Mouse (Mus musculus) ES-E14 (cell line): Measurements from ENCODE around the gene Sh2b1. TPM values are rescaled to one million over a fixed set of nuclear protein-coding genes. Genes with fewer than 3 reads are reported as not detected.

ENCODE experiments used
- DNase-seq: peaks from one replicate; pipeline ENCODE4 v3.0.0-alpha.2; 2013; ENCODE audit warnings: low read depth, low spot score
- H3K27ac ChIP-seq: 2 replicates; pipeline ENCODE4 v1.5.1; 2012; ENCODE audit warnings: low read depth, mild to moderate bottlenecking, low read length, moderate library complexity, mixed read lengths; ENCODE audit not compliant: poor library complexity, insufficient read depth, severe bottlenecking
- H3K36me3 ChIP-seq: 2 replicates; pipeline ENCODE4 v1.6.1; 2012; ENCODE audit warnings: mild to moderate bottlenecking, low read length, moderate library complexity, mixed read lengths; ENCODE audit not compliant: control insufficient read depth, poor library complexity, insufficient read depth, severe bottlenecking
- H3K4me1 ChIP-seq, 2 experiments: fragments of 150-350 bp in 1 of 2; sonication (generic) in 1 of 2; 2 replicates each; pipeline ENCODE4 v1.6.1; 2012; ENCODE audit warnings: low read length in 2 of 2, mild to moderate bottlenecking in 1 of 2, mixed read lengths in 1 of 2; ENCODE audit not compliant: control insufficient read depth in 2 of 2, insufficient read depth in 2 of 2, poor library complexity in 1 of 2
- H3K4me3 ChIP-seq, 2 experiments: fragments of 150-350 bp in 1 of 2; sonication (generic) in 1 of 2; 2 replicates each; pipeline ENCODE4 v1.5.1; 2012; ENCODE audit warnings: low read length in 2 of 2, low read depth in 1 of 2, mild to moderate bottlenecking in 1 of 2, mixed read lengths in 1 of 2; ENCODE audit not compliant: insufficient read depth in 1 of 2, poor library complexity in 1 of 2, severe bottlenecking in 1 of 2
- H3K9ac ChIP-seq: 2 replicates; pipeline ENCODE4 v1.6.1; 2012; ENCODE audit warnings: low read depth, mild to moderate bottlenecking, low read length, mixed read lengths; ENCODE audit not compliant: poor library complexity, insufficient read depth, severe bottlenecking
- H3K9me3 ChIP-seq: fragments of 150-350 bp; sonication (generic); 2 replicates; pipeline ENCODE4 v1.6.1; 2012; ENCODE audit warnings: low read depth, mild to moderate bottlenecking, low read length; ENCODE audit not compliant: control insufficient read depth, insufficient read depth
- CHD2 ChIP-seq: IDR thresholded peaks from 2 replicates; pipeline ENCODE4 v1.6.1; 2014; ENCODE audit warnings: mild to moderate bottlenecking, low read depth, low read length, inconsistent platforms
- HCFC1 ChIP-seq: IDR thresholded peaks from 2 replicates; pipeline ENCODE4 v1.6.1; 2012; ENCODE audit warnings: low read length, inconsistent platforms, borderline replicate concordance; ENCODE audit not compliant: insufficient read depth
- MAFK ChIP-seq: IDR thresholded peaks from 2 replicates; pipeline ENCODE4 v1.6.1; 2014; ENCODE audit warnings: mild to moderate bottlenecking, low read depth, low read length, inconsistent platforms; ENCODE audit not compliant: insufficient read depth
- ZC3H11A ChIP-seq: IDR thresholded peaks from 2 replicates; pipeline ENCODE4 v1.6.1; 2012; ENCODE audit warnings: low read depth, mild to moderate bottlenecking, inconsistent platforms, low read length, borderline replicate concordance
- ZNF384 ChIP-seq: IDR thresholded peaks from 2 replicates; pipeline ENCODE4 v1.6.1; 2012; ENCODE audit warnings: low read depth, low read length, inconsistent platforms
- in situ Hi-C, 2 experiments: fragments of 600-800 bp; cut with MboI; formaldehyde crosslinking; loops; one replicate each; pipeline ENCODE4 v1.15.1; 2025; ENCODE audit warnings: low sequenced_read_pairs in 2 of 2, inconsistent platforms in 1 of 2; ENCODE audit not compliant: unreplicated experiment in 2 of 2
- total RNA-seq: library from RNA; depleted of rRNA; stranded (reverse); fragments of 300-350 nt; gene quantifications from 2 replicates; pipeline ENCODE4 v1.2.3, GENCODE M21; 2012

The Sh2b1 gene
- total RNA-seq, 1 experiment, result 20.3 TPM

DNA sequence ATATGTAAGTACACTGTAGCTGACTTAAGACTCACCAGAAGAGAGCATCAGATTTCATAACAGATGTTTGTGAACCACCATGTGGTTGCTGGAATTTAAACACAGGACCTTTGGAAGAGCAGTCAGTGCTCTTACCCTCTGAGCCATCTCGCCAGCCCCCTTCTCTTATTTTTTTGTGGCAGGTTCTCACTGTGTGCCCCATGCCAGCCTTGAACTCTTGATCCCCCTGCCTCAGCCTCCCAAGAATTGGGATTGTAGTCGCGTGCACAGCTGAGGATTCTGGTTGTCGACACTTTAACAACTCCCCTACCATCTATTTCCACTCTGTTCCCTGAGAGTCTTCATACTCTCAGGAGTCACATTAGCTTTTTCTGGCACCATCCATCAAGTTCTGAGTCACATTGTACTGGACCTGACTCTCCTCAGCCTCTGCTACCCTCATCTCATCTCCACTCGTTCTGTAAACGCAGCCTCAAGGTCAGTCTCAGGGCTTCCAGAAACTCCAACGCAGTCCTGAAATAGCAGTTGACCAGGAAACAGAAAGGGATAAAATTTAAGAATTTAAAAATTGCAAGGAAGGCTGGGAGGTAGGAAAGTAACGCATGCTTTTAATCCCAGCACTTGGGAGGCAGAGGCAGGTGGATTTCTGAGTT lies 32.0 kb upstream of the Sh2b1 start:
- DNase-seq, result no peak
- no peak for TF ChIP-seq HCFC1
- H3K36me3 ChIP-seq, result no peaks in the 10 kb centered on the region
- in situ Hi-C loops, result no loop called here
- peaks cover 0 to 3% of the 10 kb centered on the region in 2 experiments; a peak in 1 of 4 replicates for H3K4me1 ChIP-seq
- no peak overlapping the region for H3K9ac ChIP-seq
- H3K4me3 ChIP-seq, result no peak overlapping the region
- no peak overlapping the region for H3K27ac ChIP-seq
- no peaks in the 10 kb centered on the region for H3K9me3 ChIP-seq

DNA sequence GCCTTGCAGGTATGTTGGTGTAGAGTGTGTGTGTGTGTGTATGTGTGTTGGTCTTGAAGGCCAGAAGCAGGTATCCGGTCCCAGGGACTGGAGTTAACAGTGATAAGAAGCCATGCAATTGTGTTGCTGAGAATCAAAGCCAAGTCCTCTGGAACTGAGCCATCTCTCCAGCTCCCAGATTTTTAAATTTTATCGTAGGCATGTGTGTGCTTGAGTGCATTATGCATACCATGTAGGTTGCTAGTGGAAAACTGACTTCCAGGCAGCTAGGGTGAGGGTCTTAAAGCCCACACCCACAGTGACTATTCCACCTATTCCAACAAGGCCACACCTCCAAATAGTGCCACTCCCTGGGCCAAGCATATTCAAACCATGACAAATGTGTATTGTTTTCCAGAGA lies 29.7 kb upstream of the Sh2b1 start:
- no peak for TF ChIP-seq ZC3H11A
- no peak for TF ChIP-seq HCFC1
- TF ChIP-seq CHD2, result no peak
- TF ChIP-seq MAFK, result no peak
- no peak for TF ChIP-seq ZNF384
- peaks cover 13% of the 10 kb centered on the region for H3K36me3 ChIP-seq
- no peaks in the 10 kb centered on the region for H3K9me3 ChIP-seq
- H3K4me1 ChIP-seq, result peaks cover 0 to 6% of the 10 kb centered on the region in 2 experiments; a peak in 1 of 4 replicates
- H3K4me3 ChIP-seq, result no peak overlapping the region
- H3K9ac ChIP-seq, result no peak overlapping the region
- in situ Hi-C loops, result no loop called here
- H3K27ac ChIP-seq, result no peak overlapping the region; the same call in 1 of the 2 replicates
- no peak for DNase-seq

DNA sequence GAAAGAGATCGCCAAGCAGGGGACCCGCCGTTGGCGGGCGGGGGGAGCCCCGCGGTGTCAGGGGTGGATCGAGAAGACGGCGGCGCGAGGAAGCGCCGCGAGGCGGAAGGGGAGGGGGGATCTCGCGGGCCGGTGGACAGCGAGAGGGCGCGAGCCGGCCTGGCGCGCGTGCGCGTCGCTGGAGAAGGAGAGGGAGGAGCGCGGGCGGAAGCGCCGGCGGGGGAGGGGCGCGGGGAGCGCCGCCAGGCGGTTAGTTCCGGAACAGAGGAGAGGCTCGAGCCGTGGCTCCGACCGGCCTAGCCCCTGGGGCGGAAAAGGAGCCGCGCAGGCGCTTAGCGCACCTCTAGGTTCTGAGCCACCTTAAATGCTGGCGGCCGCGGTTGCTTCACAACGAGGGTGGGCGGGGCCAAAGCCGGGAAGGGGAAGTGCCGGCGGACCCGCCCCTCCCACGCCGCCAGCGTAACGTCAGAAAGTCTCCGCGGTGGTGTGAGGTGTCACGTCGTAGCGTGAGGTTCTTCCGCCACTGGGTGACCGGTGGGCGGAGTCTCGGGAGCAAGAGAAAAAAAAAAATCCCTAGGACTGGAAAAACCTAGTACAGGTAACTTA lies 28.2 kb upstream of the Sh2b1 start, which contains the start of gene Atxn2l:
Gene Atxn2l (minus strand): TSS at position 165 of the 606 bp plus-strand sequence.
- no peaks in the 10 kb centered on the region for H3K9me3 ChIP-seq
- peak; percentile 98 for DNase-seq
- TF ChIP-seq ZC3H11A, result no peak
- TF ChIP-seq ZNF384, result 0 out of 2 replicates have a peak, but pooled peaks have one; percentile 45
- peak; percentile 51 for TF ChIP-seq CHD2
- no peak for TF ChIP-seq MAFK
- peak; percentile 63; the same call in 1 of the 2 replicates for TF ChIP-seq HCFC1
- in situ Hi-C loops, result no loop called here
- peaks cover 28% of the 10 kb centered on the region for H3K36me3 ChIP-seq
- peak within 1 kb of the TSS; percentile 98 for H3K27ac ChIP-seq
- H3K4me1 ChIP-seq, result peaks cover 0 to 7% of the 10 kb centered on the region in 2 experiments; a peak in 1 of 4 replicates
- peak within 1 kb of the TSS; percentile 98 for H3K9ac ChIP-seq
- H3K4me3 ChIP-seq, result peak within 1 kb of the TSS; percentile 89 to 95

DNA sequence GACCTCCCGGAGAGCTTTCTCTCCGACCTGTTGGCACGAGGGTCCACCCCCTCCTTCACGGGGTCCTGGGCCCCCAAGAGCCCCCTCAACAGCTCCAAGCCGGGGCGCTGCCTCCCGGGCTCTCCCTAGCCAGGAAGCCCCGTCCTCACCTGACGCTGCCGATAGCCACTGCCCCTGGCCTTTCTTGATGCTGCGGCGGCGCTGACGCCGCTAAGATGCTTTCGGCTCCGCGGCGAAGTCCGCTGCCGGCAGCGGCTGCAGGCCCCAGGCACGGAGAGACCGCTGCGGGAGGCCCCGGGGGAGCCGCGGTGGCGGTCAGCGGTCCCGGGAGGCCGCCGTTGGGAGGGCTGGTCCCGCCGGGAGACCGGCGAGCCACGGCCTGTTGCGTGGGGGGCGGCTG lies 27.5 kb upstream of the Sh2b1 start:
- H3K4me3 ChIP-seq, result peak overlapping the region; percentile 72 to 95
- H3K9ac ChIP-seq, result peak overlapping the region; percentile 98
- in situ Hi-C loops, result no loop called here
- H3K9me3 ChIP-seq, result no peaks in the 10 kb centered on the region
- TF ChIP-seq CHD2 (no peak), MAFK (no peak), ZC3H11A (no peak), HCFC1 (no peak), ZNF384 (no peak)
- peak overlapping the region; percentile 98 for H3K27ac ChIP-seq
- peaks cover 0 to 7% of the 10 kb centered on the region in 2 experiments; a peak in 1 of 4 replicates for H3K4me1 ChIP-seq
- H3K36me3 ChIP-seq, result peaks cover 33% of the 10 kb centered on the region
- DNase-seq, result no peak
